Mouse (Mus musculus) lung, postnatal 0 days (tissue): Measurements from ENCODE around the gene Scap. TPM values are rescaled to one million over a fixed set of nuclear protein-coding genes. Genes with fewer than 3 reads are reported as not detected.
"Not testable (repeated sequence)": the region's sequence is repeated elsewhere in the genome, so short reads cannot be mapped to it uniquely, and the experiment has no call there.

ENCODE experiments used
- ATAC-seq: fragments of 200-750 bp; cut with Nextera tagmentation; 2 replicates; pipeline ENCODE4 v1.8.0; 2017; ENCODE audit warnings: moderate library complexity
- DNase-seq: peaks from one replicate; pipeline ENCODE4 v3.0.0-alpha.2; 2016; ENCODE audit warnings: low spot score
- H3K27ac ChIP-seq: fragments of 300-500 bp; sonication (generic); 2 replicates; pipeline ENCODE4 v1.5.1; 2014; ENCODE audit warnings: antibody characterized with exemption, mild to moderate bottlenecking, low read length, mixed read lengths
- H3K27me3 ChIP-seq: fragments of 300-500 bp; sonication (generic); replicated peaks from 2 replicates; pipeline ENCODE4 v1.6.1; 2014; ENCODE audit warnings: low read length, mixed read lengths; ENCODE audit not compliant: insufficient read depth
- H3K36me3 ChIP-seq: fragments of 300-500 bp; sonication (generic); 2 replicates; pipeline ENCODE4 v1.6.1; 2014; ENCODE audit warnings: low read length, mixed read lengths; ENCODE audit not compliant: insufficient read depth
- H3K4me1 ChIP-seq: fragments of 300-500 bp; sonication (generic); 2 replicates; pipeline ENCODE4 v1.6.1; 2014; ENCODE audit warnings: antibody characterized with exemption, low read depth, low read length, mixed read lengths; ENCODE audit not compliant: insufficient read depth
- H3K4me2 ChIP-seq: fragments of 300-500 bp; sonication (generic); replicated peaks from 2 replicates; pipeline ENCODE4 v1.6.1; 2014; ENCODE audit warnings: low read depth, mild to moderate bottlenecking, low read length, moderate library complexity, mixed read lengths
- H3K4me3 ChIP-seq: fragments of 300-500 bp; sonication (generic); 2 replicates; pipeline ENCODE4 v1.5.1; 2014; ENCODE audit warnings: low read depth, low read length
- H3K9ac ChIP-seq: fragments of 300-500 bp; sonication (generic); replicated peaks from 2 replicates; pipeline ENCODE4 v1.6.1; 2014; ENCODE audit warnings: low read depth, mild to moderate bottlenecking
- H3K9me3 ChIP-seq: fragments of 300-500 bp; sonication (generic); 2 replicates; pipeline ENCODE4 v1.6.1; 2016; ENCODE audit warnings: low read length, mixed read lengths
- CTCF ChIP-seq: IDR thresholded peaks from 2 replicates; pipeline ENCODE4 v1.5.1; 2016; ENCODE audit warnings: antibody characterized with exemption, mild to moderate bottlenecking
- EP300 ChIP-seq: IDR thresholded peaks from 2 replicates; pipeline ENCODE4 v1.6.1; 2016; ENCODE audit warnings: antibody characterized with exemption, mild to moderate bottlenecking, control low read depth
- WGBS: fragments of 180-500 bp; shearing (Covaris S2); extraction: QIAGEN DNeasy Blood & Tissue Kit; methylation state at CpG from one replicate; pipeline ENCODE4 v1.1.7; 2014; 5-methylcytosine and 5-hydroxymethylcytosine counted together
- polyA plus RNA-seq: library from polyadenylated mRNA; unstranded; fragments of >200 nt; fragmentation: Nextera tagmentation; extraction: Ambion mirVana; gene quantifications from 2 replicates; pipeline ENCODE4 v1.2.1, GENCODE M21; 2015

Scap gene
- polyA plus RNA-seq, 1 experiment from 2014 or later: 18.1 TPM

DNA sequence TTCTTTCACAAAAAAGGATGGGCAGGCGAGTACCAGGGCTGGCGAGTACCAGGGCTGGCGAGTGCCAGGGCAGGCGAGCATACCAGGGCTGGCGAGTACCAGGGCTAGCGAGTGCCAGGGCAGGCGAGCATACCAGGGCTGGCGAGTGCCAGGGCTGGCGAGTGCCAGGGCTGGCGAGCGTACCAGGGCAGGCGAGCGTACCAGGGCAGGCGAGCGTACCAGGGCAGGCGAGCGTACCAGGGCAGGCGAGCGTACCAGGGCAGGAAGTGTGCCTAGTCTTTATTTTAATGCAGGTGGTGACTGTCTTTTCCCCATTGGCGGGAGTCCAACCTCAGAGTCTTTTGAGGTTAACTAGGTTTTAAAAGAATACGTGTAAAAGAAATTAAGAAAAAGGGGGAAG, 3.4 kb upstream of the Scap start:
- ATAC-seq (no peak), DNase-seq (no peak)
- no peak overlapping the region for H3K27ac ChIP-seq
- 56% methylated on average over 21 of the region's 21 CpGs for whole genome bisulfite sequencing
- no peak overlapping the region for H3K9ac ChIP-seq
- no peak overlapping the region for H3K4me2 ChIP-seq
- H3K4me3 ChIP-seq: no peak overlapping the region
- no peaks in the 10 kb centered on the region for H3K9me3 ChIP-seq
- TF ChIP-seq CTCF (no peak), EP300 (no peak)
- no peaks in the 10 kb centered on the region for H3K4me1 ChIP-seq
- no peaks in the 10 kb centered on the region for H3K36me3 ChIP-seq
- H3K27me3 ChIP-seq: no peaks in the 10 kb centered on the region

DNA sequence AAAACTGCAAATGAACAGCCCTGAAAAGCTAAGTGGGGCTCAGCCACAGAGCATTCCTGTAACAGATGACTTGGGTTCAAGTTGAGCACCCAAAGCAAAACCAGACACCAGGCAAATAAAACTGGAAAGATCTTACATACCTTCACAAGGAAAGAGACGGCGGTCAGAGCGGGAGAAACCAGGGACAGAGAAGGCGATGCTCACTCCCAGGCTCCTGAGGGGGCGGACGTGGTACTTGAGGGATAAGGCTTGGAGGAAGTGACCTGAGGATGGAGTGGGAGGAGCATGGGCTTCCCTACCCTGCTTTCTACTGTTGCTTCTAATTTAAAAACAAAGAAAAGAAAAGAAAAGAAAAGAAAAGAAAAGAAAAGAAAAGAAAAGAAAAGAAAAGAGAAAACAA, 2.7 kb upstream of the Scap start:
- H3K27ac ChIP-seq: no peak overlapping the region
- no peaks in the 10 kb centered on the region for H3K9me3 ChIP-seq
- H3K9ac ChIP-seq: no peak overlapping the region
- 26% methylated on average over 6 of the region's 6 CpGs for WGBS
- no peak overlapping the region for H3K4me3 ChIP-seq
- no peaks in the 10 kb centered on the region for H3K36me3 ChIP-seq
- H3K4me1 ChIP-seq: no peaks in the 10 kb centered on the region
- DNase-seq: no peak
- ATAC-seq: no peak
- H3K4me2 ChIP-seq: no peak overlapping the region
- H3K27me3 ChIP-seq: no peaks in the 10 kb centered on the region
- TF ChIP-seq EP300 (no peak), CTCF (no peak)

- not testable (repeated sequence) for ATAC-seq, DNase-seq, H3K36me3 ChIP-seq, H3K9ac ChIP-seq, H3K27ac ChIP-seq, H3K27me3 ChIP-seq, H3K4me3 ChIP-seq, H3K9me3 ChIP-seq, H3K4me2 ChIP-seq, H3K4me1 ChIP-seq
- 85% methylated on average over 4 of the region's 5 CpGs for WGBS
Observed at GRCm38 (mm10) chr9:110330913-110331312, 2.2 kb upstream of the Scap start.

DNA sequence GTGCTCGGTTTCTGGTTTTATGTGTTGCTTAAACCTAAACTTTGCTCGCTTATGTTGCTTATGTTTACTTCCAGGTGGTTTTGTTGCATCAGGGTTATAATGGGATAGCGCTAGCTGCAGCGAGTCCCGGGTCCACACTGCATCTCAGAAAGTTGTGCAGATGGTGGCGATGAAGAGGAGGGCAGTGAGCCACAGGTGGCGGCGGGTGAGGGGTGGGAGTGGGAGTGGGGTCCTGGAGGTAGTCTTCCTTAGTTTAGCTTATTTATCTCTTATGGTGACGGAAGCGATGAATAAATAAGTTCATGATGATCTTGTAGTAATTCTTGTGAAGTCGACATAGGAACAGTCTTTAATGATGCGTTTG, 790 bp downstream of the Scap start:
- no peak; the same call in 1 of the 2 replicates for ATAC-seq
- H3K4me1 ChIP-seq: no peaks in the 10 kb centered on the region
- H3K36me3 ChIP-seq: no peaks in the 10 kb centered on the region
- no peaks in the 10 kb centered on the region for H3K9me3 ChIP-seq
- H3K9ac ChIP-seq: peak overlapping the region; percentile 46
- TF ChIP-seq EP300 (no peak), CTCF (no peak)
- H3K4me3 ChIP-seq: peak overlapping the region; percentile 86
- WGBS: 6% methylated on average over 12 of the region's 12 CpGs
- no peak for DNase-seq
- H3K27me3 ChIP-seq: no peaks in the 10 kb centered on the region
- H3K4me2 ChIP-seq: peak overlapping the region; percentile 69
- H3K27ac ChIP-seq: no peak overlapping the region; the same call in 1 of the 2 replicates

DNA sequence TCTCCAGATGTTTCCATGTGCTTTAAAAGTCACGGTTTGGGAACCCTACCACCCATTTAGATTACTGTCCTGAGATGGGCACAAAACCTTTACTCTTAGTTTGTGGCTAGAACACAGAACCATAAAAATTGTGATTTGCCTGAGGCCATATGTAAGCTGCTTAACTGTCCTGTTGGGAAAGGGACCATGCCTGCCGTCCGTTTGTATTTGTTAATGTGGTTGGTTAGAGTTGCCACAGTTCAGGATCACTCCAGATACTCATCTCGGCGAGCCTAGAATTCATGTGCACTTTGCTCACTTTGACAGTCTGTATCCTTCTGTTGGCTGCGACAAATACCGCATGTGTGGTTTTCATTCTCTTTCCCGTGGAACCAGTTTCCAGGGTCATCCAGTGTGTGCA, 1.8 kb downstream of the Scap start:
- Histone ChIP-seq H3K9me3 (no peaks in the 10 kb centered on the region), H3K9ac (no peak overlapping the region), H3K4me2 (no peak overlapping the region), H3K36me3 (no peaks in the 10 kb centered on the region), H3K4me3 (no peak overlapping the region), H3K27ac (no peak overlapping the region), H3K27me3 (no peaks in the 10 kb centered on the region), H3K4me1 (no peaks in the 10 kb centered on the region)
- WGBS: 72% methylated on average over 8 of the region's 8 CpGs
- DNase-seq (no peak), ATAC-seq (no peak)
- TF ChIP-seq EP300: no peak
- TF ChIP-seq CTCF: no peak

- TF ChIP-seq EP300 (no peak), CTCF (no peak)
- DNase-seq (no peak), ATAC-seq (no peak)
- Histone ChIP-seq H3K27me3 (no peaks in the 10 kb centered on the region), H3K4me1 (peaks cover 6% of the 10 kb centered on the region; the same call in 1 of the 2 replicates), H3K4me3 (no peak overlapping the region), H3K4me2 (no peak overlapping the region), H3K27ac (no peak overlapping the region), H3K9ac (no peak overlapping the region), H3K9me3 (no peaks in the 10 kb centered on the region), H3K36me3 (no peaks in the 10 kb centered on the region)
- whole genome bisulfite sequencing: 83% methylated on average over 5 of the region's 5 CpGs
Observed at GRCm38 (mm10) chr9:110340037-110340750, 7.1 kb downstream of the Scap start.

GRCm38 (mm10) chr9:110342008-110342407, 8.9 kb downstream of the Scap start:
- Histone ChIP-seq H3K27ac (no peak overlapping the region), H3K4me3 (no peak overlapping the region), H3K36me3 (no peaks in the 10 kb centered on the region), H3K27me3 (no peaks in the 10 kb centered on the region), H3K4me2 (no peak overlapping the region), H3K4me1 (peaks cover 6% of the 10 kb centered on the region; the same call in 1 of the 2 replicates), H3K9me3 (no peaks in the 10 kb centered on the region), H3K9ac (no peak overlapping the region)
- DNase-seq (no peak), ATAC-seq (no peak)
- TF ChIP-seq EP300: no peak
- no peak for TF ChIP-seq CTCF
- WGBS: 70% methylated on average over 8 of the region's 8 CpGs
